Mouse (Mus musculus): Measurements from ENCODE around the gene Krt78.
A peak's percentile ranks its signal among the peaks of the same experiment; 100 is the strongest.
"Not testable (repeated sequence)": the region's sequence is repeated elsewhere in the genome, so short reads cannot be mapped to it uniquely, and the experiment has no call there.

Gene Krt78

DNA sequence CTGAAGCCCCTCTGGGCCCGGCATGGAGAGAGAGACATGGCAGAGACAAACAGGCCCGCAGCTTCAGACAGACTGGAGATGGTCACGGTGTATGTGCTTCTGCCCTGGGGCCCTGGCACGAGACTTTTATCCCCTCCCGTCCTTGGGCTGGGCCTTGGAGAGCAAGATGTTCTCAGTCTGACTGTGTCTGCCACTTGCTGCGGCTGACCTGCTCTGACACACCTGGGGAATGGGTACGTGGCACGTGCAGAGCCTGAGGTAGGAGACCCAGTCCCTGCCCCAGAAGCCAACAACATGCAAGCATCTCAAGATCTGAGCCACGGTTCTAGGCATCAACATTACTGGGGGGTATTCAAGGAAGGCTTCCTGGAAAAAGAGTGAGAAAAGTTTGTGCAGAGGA lies at the start of gene Krt78:
TSS of gene Krt78 (minus strand) at position 101 of the 400 bp plus-strand sequence.
- no peak for DNase-seq

DNA sequence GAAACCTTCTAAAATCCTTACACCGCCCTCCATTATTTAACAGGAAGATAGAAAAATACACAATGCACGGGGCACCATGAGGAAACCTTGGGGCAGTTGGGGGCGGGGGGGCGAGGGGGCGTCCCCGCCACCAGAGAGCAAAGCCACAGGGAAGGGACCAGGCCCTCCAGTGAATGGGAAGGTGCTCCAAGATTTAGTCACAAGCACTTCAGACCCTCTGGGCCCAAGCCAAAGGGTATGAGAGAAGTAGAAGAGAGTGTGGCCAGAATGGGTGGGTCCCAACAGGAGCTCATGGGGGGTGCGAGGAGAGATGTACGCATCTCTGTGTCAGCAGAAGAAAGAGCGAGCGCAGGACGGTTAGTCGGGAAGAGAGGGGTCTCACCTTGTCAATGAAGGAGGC lies 49.4 kb upstream of the Krt78 start:
- no peak for DNase-seq

DNA sequence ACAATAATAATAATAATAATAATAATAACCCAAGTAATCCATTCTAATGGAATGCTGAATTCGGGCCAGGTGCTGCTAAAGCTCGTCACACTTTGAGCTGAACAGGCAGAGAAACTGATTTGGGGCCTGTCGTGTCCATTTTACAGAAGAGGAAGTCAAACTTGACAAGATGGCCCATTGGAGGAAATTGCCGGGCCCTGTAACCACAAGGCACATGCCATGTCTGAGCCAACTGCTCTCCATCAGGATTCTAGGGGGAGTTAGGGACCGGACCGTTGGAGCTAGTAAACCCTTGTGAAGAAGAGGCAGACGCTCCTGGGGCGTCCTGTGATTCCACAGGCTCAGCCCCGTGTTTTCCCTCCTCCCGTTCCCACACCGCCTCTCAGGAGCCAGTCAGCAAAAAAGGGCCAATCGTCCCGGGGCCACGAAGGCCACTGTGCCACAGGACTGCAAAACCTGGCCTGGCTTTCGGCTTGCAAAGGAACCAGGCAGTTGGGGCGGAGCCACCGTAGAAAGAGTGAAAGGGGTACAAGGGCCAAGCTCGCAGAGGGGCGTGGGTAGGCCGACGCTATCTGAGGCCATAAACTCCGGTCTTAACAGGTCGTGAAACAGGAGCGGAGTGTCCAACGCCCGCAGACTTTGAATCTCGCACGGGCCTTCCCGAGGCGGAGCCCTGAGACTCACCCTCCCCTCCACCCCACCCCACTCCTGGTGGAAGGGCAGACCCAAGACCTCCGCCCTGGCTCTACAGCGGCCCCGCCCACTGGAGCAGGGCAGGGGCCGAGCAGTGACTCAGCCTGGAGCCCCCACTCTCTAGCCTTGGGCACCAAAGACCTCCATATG lies 48.8 kb upstream of the Krt78 start:
- no peak for DNase-seq

DNA sequence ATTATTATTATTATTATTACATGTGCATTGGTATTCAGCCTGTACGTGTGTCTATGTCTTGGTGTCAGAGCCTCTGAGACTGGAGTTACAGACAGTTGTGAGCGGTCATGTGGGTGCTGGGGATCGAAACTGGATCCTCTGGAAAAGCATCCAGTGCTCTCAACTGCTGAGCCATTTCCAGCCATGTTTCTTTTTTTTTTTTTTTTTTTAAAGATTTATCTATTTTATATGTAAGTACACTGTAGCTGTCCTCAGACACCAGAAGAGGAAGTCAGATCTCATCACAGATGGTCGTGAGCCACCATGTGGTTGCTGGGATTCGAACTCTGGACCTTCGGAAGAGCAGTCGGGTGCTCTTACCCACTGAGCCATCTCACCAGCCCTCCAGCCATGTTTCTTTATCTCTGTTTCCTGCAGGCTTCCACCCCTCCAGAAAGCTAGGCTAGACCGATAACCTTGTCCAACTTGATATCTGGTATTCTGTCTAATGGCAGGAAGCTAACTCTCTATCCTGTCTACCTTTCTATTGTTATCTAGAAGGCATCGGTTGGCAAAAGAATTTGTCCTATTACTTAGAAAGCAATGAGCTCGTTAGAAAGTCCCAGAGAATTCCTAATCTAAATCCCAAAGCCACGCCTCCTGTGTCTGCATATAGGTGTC lies 45.7 kb upstream of the Krt78 start:
- no peak for DNase-seq

DNA sequence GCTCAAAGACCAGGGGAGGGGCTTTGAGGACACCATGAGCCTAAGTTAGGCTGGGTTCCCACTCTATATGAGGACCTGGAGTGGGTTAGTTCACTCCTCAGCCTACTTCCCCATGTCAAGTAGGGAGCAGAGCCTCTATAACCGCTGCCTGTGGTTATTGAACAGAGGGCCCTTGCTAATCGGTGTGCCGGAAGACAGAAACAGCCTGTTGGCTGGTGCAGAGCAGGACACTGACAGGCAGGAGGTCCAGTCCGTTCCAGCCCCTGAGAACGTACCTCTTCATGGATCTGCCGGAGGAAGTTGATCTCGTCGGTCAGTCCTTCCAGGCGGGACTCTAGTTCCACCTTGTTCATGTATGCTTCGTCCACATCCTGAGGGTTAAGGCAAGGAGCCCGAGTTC lies 45.1 kb upstream of the Krt78 start:
- no peak for DNase-seq

DNA sequence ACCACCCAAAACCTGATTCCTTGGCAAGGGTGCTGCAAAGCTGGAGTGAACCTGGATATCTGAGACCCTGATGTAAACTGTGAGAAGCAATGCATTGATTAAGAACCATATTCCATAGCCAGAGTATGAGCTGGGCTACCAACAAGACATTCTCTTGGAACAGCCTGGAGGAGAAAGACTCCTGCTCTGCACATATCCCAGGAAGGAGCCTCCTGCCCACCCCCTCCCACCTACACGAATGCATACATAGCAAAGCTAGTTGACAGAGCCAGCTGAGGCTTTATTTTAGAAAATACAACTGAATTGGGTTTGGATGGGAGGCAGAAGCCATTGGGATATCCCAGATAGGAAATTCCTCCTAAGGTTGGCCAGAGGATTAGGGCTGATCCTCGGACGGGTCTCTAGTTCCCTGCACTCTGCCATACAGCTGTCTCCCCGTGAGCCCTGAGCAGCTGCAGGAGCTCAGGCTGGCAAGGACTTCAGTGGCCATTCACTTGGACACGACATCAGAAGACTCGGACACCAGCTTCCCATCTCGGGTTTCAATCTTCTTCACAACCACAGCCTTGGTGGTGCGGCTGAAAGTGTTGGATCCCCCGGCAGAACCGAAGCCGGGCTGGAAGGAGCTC lies 42.5 kb upstream of the Krt78 start:
- DNase-seq: not testable (repeated sequence)

DNA sequence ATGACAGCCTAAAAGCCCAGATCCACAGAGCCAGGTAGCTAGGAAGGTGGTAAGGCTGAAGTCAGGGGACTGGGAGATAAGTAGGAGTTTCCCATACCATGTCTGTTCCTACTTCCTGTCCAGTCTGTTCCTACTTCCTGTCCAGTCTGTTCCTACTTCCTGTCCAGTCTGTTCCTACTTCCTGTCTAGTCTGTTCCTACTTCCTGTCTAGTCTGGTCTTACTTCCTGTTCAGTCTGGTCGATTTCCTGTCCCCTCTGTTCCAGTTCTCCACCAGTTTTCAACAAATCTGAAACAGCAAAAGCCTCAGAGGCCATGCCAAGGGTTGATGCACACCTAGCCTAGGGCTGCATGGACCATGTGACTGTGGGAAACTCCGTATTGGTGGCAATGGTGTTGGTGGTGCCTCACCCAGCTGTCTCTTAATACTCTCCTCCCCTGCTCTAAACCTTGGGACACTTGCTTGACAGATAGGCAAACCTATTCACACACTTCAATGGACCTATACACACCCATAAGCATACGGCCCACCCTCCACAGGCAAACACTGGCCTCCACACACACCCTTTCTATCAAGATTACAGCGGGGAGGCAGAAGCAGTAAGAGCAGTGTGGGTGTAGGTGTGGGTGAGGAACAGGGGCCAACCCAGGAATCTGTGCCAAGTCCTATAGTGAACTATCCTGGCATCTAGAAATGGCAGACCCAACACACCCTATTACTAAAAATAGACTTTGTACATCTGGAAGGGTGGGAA lies 41.6 kb upstream of the Krt78 start:
- DNase-seq: no peak

DNA sequence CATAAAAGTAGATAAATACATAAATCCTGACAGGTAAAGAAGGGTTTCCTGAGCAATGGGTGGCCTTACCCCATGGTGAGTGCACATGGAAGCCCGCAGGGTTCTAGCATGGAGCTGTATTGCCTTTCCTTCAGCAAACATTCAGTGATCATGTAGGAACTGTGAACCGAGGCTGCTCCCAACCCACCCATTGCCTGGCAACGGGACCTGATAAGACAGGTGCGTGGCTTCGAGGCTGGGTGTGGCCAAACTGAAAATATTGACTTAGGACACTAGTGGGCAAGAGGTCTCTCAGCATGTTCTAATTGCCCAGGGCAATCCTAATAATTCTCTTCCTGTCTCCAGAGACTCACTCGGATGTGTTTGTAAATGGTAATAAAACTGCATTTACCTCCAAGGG lies 40.3 kb upstream of the Krt78 start:
- DNase-seq: no peak

DNA sequence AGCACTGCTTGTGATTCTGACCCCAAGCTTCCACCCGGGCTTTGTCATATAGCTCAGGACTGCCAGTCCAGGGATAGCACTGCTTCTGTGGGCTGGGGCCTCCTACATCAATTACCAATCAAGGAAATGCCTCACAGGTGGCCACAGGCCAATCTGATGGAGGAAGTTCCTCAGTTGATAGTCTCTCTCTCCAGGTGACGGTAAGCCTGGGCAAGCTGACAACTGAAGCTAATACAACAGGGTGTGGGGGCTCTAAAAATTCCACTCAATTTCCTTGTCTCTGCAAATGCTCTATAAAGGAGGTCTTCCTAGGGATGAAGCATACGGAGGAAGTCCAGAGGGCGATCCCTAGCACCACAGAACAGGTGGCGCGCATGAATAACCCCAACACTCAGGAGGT lies 36.9 kb upstream of the Krt78 start:
- no peak for DNase-seq

DNA sequence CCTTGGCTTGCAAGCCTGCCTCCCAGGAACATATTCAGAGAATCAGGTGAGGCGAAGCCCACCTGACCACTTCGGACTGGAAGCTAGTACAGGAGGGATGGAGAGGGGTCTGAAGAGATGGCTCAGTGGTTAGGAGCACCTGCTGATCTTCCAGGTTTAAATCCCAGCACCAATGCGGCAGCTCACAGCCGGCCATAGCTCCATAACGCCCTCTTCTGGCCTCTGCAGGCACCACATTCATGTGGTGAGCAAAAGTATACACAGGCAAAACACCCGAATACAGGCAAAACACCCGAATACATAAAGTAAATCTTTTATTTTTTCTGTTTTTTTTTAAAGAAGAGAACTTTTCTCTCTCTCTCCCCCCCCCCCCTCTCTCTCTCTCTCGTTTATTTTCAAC lies 34.6 kb upstream of the Krt78 start:
- no peak for DNase-seq

DNA sequence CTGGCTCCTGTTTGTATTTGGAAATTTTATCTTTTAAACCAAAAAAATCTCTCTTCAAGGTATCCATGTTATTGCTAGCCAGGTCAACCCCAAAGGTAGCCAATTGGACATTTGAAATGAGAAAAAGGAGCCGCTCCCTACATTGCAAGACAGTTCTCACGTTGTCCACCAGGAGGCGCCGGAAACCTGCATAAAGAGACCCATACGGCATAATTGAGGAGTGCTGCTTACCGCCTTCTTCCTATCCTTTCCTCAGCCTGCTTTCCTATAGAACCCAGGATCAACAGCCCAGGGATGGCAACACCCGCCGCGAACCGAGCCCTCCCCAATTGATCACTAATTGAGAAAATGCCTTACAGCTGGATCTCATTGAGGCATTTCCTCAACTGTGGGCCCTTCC lies 34.0 kb upstream of the Krt78 start:
- peak; percentile 27 to 43 for DNase-seq

DNA sequence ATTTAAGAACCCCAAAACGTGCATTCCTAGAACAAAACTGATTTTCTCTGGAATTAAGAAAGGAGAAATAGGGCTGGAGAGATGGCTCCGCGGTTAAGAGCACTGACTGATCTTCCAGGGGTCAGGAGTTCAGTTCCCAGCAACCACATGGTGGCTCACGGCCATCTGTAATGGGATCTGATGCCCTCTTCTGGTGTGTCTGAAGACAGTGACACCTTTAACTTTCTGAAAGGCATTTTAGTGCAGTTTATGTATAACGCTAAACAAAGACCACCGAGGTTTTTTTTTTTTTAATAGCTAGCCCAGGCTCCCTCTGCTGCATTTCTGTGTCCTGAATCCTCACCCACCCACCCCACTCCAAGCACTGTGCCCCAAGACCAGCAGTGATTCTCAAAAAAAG lies 30.7 kb upstream of the Krt78 start:
- DNase-seq: no peak

DNA sequence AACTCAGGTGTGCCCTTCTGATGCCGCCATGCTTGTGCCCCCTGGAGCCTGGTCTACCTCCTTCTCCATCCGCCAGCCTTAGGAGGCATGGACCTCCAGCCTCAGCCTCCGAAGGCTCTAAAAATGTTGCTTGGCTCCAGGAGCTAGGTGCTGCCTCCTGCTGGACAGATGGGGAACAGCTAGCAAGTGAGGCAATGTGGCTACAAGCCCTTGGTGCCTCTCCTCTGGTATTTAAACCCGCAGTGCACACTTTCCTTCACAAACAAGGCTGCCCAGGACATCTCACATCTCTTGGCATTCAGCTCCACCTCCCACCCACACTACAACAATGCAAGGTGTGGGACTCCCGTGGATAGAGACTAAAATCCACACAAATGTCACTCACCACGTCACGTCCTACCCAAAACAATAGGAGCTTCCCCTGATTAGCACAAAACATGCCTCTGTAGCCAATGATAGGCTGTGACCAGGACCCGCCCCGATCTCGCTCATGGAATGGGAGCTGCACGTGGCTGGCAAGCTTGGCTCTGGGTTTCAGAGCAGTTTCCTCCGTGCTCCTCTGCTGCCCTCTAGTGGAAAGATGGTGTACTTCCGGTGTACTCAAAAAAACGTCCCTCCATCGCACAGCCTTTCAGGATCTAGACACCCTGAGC lies 30.0 kb upstream of the Krt78 start:
- DNase-seq: peak; percentile 50 to 55

DNA sequence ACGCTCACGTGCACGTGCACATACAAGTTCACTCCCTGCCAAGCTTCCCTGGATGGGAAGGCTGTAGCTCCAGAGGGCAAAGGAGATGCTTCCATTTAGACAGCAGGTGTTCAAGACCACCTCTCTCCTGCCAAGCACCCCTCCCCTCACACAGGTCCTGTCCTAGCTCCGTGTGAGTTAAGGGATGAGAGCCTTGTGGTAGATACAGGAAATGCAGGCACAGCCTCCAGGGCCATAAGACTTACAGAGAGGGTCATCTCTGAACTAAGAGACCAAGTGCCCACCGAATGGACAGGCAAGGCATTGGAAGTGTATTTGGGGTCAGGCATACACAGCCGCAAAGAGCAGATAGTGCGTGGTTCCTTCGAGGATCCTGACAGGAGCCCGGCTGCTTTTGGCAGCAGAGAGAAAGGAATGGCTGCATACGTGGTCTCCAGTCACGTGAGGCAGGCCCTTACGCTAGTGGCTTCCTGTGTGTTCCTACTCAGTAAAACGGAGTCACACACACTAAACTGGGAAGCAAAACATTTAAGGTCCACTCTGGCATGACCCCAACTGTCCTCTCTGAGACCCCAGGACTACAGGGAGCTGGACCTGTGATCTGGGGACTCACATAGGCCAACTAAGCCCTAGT lies 29.3 kb upstream of the Krt78 start:
- DNase-seq: no peak

DNA sequence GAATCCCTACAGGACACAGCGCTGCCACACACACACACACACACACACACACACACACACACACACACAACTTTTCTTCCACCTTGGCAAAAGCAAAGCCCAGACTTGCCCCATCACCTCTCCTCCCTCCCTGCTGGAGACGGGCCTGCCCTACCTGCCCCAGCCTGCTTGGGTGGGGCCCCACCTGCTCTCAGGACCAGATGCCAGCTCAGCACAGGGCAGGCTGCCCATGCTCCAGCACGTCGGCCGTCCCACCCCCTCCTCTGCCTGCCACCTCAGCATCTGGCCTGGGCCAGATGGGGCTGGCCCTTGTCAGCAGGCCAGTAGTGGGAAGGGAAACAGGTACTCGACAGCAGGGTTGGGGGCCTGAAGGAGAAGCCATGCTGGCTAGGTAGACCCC lies 26.8 kb upstream of the Krt78 start:
- DNase-seq: no peak

DNA sequence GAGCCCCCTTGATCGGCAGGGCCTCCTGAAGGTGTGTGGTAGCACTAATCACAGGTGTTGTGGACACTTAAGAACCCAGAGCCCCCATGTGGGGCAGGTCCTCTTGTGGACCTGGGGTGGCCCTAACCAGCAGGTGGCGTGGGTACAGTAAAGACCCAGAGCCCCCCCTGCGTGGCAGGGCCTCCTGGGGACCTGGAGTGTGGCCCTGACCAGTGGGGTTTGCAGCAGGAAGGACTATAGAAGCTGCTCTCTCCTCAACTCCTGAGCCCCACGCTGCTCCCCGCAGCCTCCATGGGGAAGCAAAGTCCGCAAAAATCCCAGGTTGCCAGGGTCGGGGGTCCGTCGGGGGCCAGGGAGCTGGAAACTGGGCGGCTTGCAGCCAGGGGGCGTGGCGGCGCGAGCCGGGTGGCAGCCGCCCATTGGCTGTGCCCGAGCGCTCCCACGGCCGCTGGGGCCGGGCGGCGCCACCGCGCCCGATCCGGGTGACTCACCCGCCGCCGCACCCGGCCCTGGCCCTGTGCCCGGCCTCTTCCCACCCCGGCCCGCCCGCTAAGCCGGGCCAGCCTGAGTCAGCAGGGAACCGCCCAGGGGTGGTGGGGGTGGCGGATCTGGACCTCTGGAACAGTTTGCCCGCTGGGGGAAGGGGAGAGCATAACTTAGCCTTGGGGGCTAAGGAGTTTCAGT lies 23.1 kb upstream of the Krt78 start:
- peak; percentile 24 to 34 for DNase-seq

DNA sequence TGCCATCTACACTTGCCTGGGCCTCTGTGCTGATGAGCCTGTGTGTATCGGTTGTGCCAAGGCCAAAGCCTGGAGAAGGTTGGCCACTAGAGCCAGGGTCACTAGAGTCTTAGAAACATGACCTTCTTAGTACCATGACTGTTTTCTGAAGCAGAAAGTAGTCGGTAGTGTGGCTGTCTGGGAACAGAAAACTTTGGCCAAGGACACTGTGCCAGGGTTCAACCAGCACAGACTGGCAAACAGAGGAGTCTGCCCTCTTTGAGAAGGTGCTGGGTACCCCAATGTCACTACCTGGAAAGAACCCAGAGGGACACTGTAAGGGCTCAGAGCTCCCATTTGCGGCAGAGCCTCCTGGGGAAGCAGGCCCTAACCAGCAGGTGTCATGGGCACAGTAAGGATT lies 22.6 kb upstream of the Krt78 start:
- no peak for DNase-seq

DNA sequence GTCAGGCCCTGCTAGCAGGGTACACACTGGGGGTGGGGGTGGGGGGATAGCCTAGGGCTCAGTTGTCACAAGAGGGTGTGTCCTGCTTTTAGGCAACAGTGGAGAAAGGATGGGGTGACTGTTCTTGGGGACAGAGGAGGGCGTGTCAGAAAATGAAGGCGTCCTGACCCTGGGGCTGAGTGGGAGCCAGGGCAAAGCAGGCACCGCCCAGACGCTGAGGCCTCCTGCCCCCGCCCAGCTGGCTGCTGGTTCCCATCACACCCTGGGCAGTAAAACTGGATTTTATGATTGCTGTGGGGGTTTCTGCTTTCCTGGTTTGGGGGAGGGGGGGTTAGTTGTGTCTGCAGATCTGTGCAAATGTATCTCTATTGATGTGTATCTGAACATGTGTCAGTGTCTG lies 21.9 kb upstream of the Krt78 start:
- DNase-seq: no peak

DNA sequence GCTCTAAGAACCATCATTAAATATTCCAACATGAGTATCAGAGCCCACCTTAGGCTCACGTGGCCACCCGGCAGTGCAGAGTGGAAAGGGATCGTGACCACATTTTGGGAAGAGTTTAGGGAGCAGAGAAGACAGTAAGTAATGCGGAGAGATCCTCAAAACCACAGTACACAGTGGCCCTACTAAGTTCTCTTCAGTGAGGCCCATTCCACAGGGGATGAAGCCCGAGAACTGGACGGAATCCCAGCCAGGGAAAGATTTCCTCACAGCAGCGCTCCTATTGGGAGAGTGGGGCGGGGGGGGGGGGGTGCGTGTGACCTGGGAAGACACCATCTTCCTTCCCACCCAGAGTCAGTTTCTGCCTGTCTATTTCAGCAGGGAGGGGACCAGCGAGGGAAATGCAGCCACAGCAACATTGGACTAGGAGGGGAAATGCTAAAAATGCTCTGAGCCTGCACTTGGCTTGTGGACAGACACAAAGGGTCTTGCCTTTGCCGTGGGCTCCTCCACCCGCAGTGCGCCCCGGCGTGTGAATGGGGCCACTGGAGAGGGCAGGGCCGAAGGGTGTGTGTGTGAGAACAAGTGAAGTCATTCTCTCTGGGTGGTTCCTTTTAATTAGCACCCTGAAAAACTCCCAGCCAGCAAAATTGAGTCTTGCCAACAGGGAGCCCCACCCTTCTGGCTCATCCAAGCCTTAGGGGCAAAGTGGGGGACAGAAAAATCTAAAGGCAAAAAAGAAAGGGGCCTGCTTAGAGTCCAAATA lies 20.2 kb upstream of the Krt78 start:
- DNase-seq: no peak

DNA sequence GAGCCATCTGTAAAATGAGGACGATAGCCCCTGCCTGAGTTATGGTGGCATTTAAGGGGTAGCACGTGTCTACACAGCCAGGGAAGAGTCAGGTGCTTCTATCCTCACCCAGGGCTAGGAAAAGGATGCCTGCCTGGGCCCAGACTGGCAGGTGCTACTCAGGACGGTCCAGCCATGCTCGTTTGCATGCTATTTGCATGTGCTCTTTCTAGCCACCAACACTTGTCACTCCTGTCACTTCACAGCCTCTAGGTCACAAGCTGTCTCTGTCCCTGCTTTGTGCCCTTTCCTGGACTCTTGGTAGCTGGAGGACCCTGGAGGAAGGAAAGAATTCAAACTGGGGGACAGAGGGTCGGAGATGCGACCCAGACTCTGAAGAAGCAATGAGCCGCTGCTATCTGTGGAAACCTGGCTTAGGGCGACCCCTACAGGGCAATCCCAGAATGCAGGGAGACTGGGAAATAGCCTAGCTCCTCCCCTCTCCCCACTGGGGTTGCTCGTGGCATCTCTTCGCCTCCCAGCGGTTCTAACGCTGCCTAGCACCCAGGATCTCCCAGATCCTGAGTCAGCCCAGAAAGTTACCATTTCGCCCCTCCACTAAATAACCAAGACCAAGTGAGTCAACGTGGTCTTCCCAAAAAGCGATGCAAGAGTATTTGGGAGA lies 19.5 kb upstream of the Krt78 start:
- peak; percentile 56 to 61 for DNase-seq

Measured in thymus, adult 18-20 months (tissue).